Mouse (Mus musculus) MEL (cell line): ENCODE measurements around the gene Fam155a. TPM values are rescaled to one million over a fixed set of nuclear protein-coding genes. Genes with fewer than 3 reads are reported as not detected.

ENCODE experiments used
- DNase-seq: peaks from one replicate; pipeline ENCODE4 v3.0.0; 2011; ENCODE audit warnings: low read depth, low spot score
- H3K27ac ChIP-seq: 2 replicates; pipeline ENCODE4 v1.5.1; 2012; ENCODE audit warnings: low read depth, mild to moderate bottlenecking, control low read depth, low read length, moderate library complexity; ENCODE audit not compliant: control insufficient read depth
- H3K27me3 ChIP-seq, 2 experiments: fragments of 150-350 bp in 1 of 2; sonication (generic) in 1 of 2; 2 replicates each; pipeline ENCODE4 v1.6.1; 2012; ENCODE audit warnings: low read length in 2 of 2, mild to moderate bottlenecking in 2 of 2, improper control_type of control experiment in 1 of 2, moderate library complexity in 1 of 2; ENCODE audit not compliant: insufficient read depth in 2 of 2, control insufficient read depth in 1 of 2
- H3K36me3 ChIP-seq, 2 experiments: 2 replicates each; pipeline ENCODE4 v1.6.1; 2012 to 2014; ENCODE audit warnings: low read length in 2 of 2, improper control_type of control experiment in 1 of 2, inconsistent platforms in 1 of 2, mild to moderate bottlenecking in 1 of 2; ENCODE audit not compliant: insufficient read depth in 2 of 2, control insufficient read depth in 1 of 2
- H3K4me1 ChIP-seq, 2 experiments: fragments of 150-350 bp in 1 of 2; sonication (generic) in 1 of 2; 2 replicates each; pipeline ENCODE4 v1.6.1; 2012; ENCODE audit warnings: low read length in 2 of 2, improper control_type of control experiment in 1 of 2, mild to moderate bottlenecking in 1 of 2; ENCODE audit not compliant: insufficient read depth in 2 of 2, control insufficient read depth in 1 of 2
- H3K4me3 ChIP-seq, 2 experiments: fragments of 150-350 bp in 1 of 2; sonication (generic) in 1 of 2; 2 replicates each; pipeline ENCODE4 v1.5.1; 2012; ENCODE audit warnings: low read depth in 2 of 2, low read length in 2 of 2, mild to moderate bottlenecking in 2 of 2, moderate library complexity in 2 of 2, control low read depth in 1 of 2, improper control_type of control experiment in 1 of 2; ENCODE audit not compliant: control insufficient read depth in 1 of 2, insufficient read depth in 1 of 2
- H3K79me2 ChIP-seq: 2 replicates; pipeline ENCODE4 v1.6.1; 2012; ENCODE audit warnings: mild to moderate bottlenecking, low read length, moderate library complexity; ENCODE audit not compliant: control insufficient read depth, poor library complexity, insufficient read depth
- H3K9ac ChIP-seq: 2 replicates; pipeline ENCODE4 v1.6.1; 2012; ENCODE audit warnings: low read depth, mild to moderate bottlenecking, control low read depth, low read length, moderate library complexity; ENCODE audit not compliant: control insufficient read depth, poor library complexity, severe bottlenecking
- H3K9me3 ChIP-seq: fragments of 150-350 bp; sonication (generic); replicated peaks from 2 replicates; pipeline ENCODE4 v1.6.1; 2012; ENCODE audit warnings: mild to moderate bottlenecking, low read length, improper control_type of control experiment, moderate library complexity; ENCODE audit not compliant: insufficient read depth
- BHLHE40 ChIP-seq: IDR thresholded peaks from 2 replicates; pipeline ENCODE4 v1.6.1; 2012; ENCODE audit warnings: low read depth, mild to moderate bottlenecking, inconsistent platforms, low read length, improper control_type of control experiment, borderline replicate concordance
- CHD1 ChIP-seq: IDR thresholded peaks from 2 replicates; pipeline ENCODE4 v1.6.1; 2012; ENCODE audit warnings: low read depth, mild to moderate bottlenecking, inconsistent platforms, low read length, improper control_type of control experiment
- CHD2 ChIP-seq: IDR thresholded peaks from 2 replicates; pipeline ENCODE4 v1.6.1; 2011; ENCODE audit warnings: low read length, improper control_type of control experiment
- CTCF ChIP-seq, 3 experiments: IDR thresholded peaks in 2 of 3; conservative IDR thresholded peaks in 1 of 3; 2 replicates each; pipeline ENCODE4 v1.5.1; 2011 to 2012; ENCODE audit warnings: low read length in 3 of 3, low read depth in 2 of 3, mild to moderate bottlenecking in 2 of 3, improper control_type of control experiment in 1 of 3, inconsistent platforms in 1 of 3, mixed read lengths in 1 of 3, moderate library complexity in 1 of 3; ENCODE audit not compliant: control insufficient read depth in 1 of 3, insufficient read depth in 1 of 3, poor library complexity in 1 of 3, severe bottlenecking in 1 of 3
- GATA1 ChIP-seq: IDR thresholded peaks from 2 replicates; pipeline ENCODE4 v1.6.1; 2011; ENCODE audit warnings: low read depth, low read length, improper control_type of control experiment
- JUND ChIP-seq: IDR thresholded peaks from 2 replicates; pipeline ENCODE4 v1.6.1; 2011; ENCODE audit warnings: low read depth, mild to moderate bottlenecking, improper control_type of control experiment, low read length
- KAT2A ChIP-seq: conservative IDR thresholded peaks from 2 replicates; pipeline ENCODE4 v1.6.1; 2012; ENCODE audit warnings: low read depth, low read length, improper control_type of control experiment, inconsistent platforms
- MAFK ChIP-seq: IDR thresholded peaks from 2 replicates; pipeline ENCODE4 v1.6.1; 2011; ENCODE audit warnings: low read depth, mild to moderate bottlenecking, low read length, improper control_type of control experiment, borderline replicate concordance
- MAX ChIP-seq: IDR thresholded peaks from 2 replicates; pipeline ENCODE4 v1.6.1; 2011; ENCODE audit warnings: low read length, improper control_type of control experiment
- NRF1 ChIP-seq: IDR thresholded peaks from 2 replicates; pipeline ENCODE4 v1.6.1; 2014; ENCODE audit warnings: low read depth, mild to moderate bottlenecking, inconsistent platforms, low read length, improper control_type of control experiment, moderate library complexity; ENCODE audit not compliant: poor library complexity, insufficient read depth, severe bottlenecking
- POLR2AphosphoS2 ChIP-seq: IDR thresholded peaks from 2 replicates; pipeline ENCODE4 v1.6.1; 2011; ENCODE audit warnings: low read length, improper control_type of control experiment
- POLR2AphosphoS5 ChIP-seq: IDR thresholded peaks from 2 replicates; pipeline ENCODE4 v1.6.1; 2012; ENCODE audit warnings: low read depth, borderline replicate concordance, mild to moderate bottlenecking, inconsistent platforms, low read length, moderate library complexity, mixed read lengths
- RAD21 ChIP-seq: IDR thresholded peaks from 2 replicates; pipeline ENCODE4 v1.6.1; 2011; ENCODE audit warnings: mild to moderate bottlenecking, low read depth, low read length, improper control_type of control experiment
- RCOR1 ChIP-seq: IDR thresholded peaks from 2 replicates; pipeline ENCODE4 v1.6.1; 2012; ENCODE audit warnings: low read depth, mild to moderate bottlenecking, inconsistent platforms, low read length, improper control_type of control experiment
- TAL1 ChIP-seq: IDR thresholded peaks from 2 replicates; pipeline ENCODE4 v1.6.1; 2012; ENCODE audit warnings: mild to moderate bottlenecking, inconsistent platforms, low read length, moderate library complexity, mixed read lengths
- TBP ChIP-seq: IDR thresholded peaks from 2 replicates; pipeline ENCODE4 v1.8.0; 2011; ENCODE audit warnings: low read depth, low read length, improper control_type of control experiment
- TCF12 ChIP-seq: IDR thresholded peaks from 2 replicates; pipeline ENCODE4 v1.6.1; 2014; ENCODE audit warnings: low read depth, mild to moderate bottlenecking, inconsistent platforms, low read length, improper control_type of control experiment, moderate library complexity
- ZNF384 ChIP-seq: IDR thresholded peaks from 2 replicates; pipeline ENCODE4 v1.6.1; 2012; ENCODE audit warnings: low read depth, mild to moderate bottlenecking, inconsistent platforms, low read length, improper control_type of control experiment
- polyA plus RNA-seq, 2 experiments: library from polyadenylated mRNA; stranded (reverse) in 1 of 2; unstranded in 1 of 2; fragments of >175 nt in 1 of 2; fragments of >200 nt in 1 of 2; gene quantifications; 2 replicates each; pipeline versions ENCODE4 v1.2.1 to v1.2.4; 2012; ENCODE audit warnings: low replicate concordance in 2 of 2, low read depth in 1 of 2; ENCODE audit not compliant: insufficient read length in 2 of 2, insufficient read depth in 1 of 2, missing spikeins in 1 of 2
- total RNA-seq: library from RNA; depleted of rRNA; stranded (reverse); fragments of 300-350 nt; gene quantifications from 2 replicates; pipeline ENCODE4 v1.2.3, GENCODE M21; 2012

Fam155a gene
- total and polyA plus RNA-seq, 3 experiments, result not detected

GRCm38 (mm10) chr8:9211751-9212150, 559.2 kb downstream of the Fam155a start:
- no peaks in the 10 kb centered on the region for H3K79me2 ChIP-seq
- no peak overlapping the region for H3K27ac ChIP-seq
- no peaks in the 10 kb centered on the region for H3K4me1 ChIP-seq
- no peaks in the 10 kb centered on the region for H3K36me3 ChIP-seq
- no peak overlapping the region for H3K4me3 ChIP-seq
- no peaks in the 10 kb centered on the region for H3K9me3 ChIP-seq
- no peak for DNase-seq
- no peak for TF ChIP-seq KAT2A
- TF ChIP-seq POLR2AphosphoS2, result no peak
- TF ChIP-seq MAFK, result no peak
- no peak for TF ChIP-seq CHD2
- TF ChIP-seq TAL1, result no peak
- no peak for TF ChIP-seq JUND
- H3K27me3 ChIP-seq, result no peaks in the 10 kb centered on the region
- H3K9ac ChIP-seq, result no peak overlapping the region

- Histone ChIP-seq H3K27me3 (no peaks in the 10 kb centered on the region), H3K79me2 (no peaks in the 10 kb centered on the region), H3K4me1 (no peaks in the 10 kb centered on the region), H3K9ac (no peak overlapping the region), H3K4me3 (no peak overlapping the region), H3K27ac (no peak overlapping the region), H3K9me3 (no peaks in the 10 kb centered on the region), H3K36me3 (no peaks in the 10 kb centered on the region)
- no peak for DNase-seq
- TF ChIP-seq POLR2AphosphoS2 (no peak), CTCF (IDR thresholded peaks at IDR 0.05 in 2 of 3, conservative IDR thresholded peaks at IDR 0.05 in 1 of 3; ENCODE audit: control insufficient read depth in 1 of 3, insufficient read depth in 1 of 3, low read depth in 2 of 3, low read length in 3 of 3, poor library complexity in 1 of 3, severe bottlenecking in 1 of 3) (no peak), NRF1 (no peak), POLR2AphosphoS5 (no peak), CHD1 (no peak), RCOR1 (no peak), MAX (no peak), BHLHE40 (no peak), GATA1 (no peak), TBP (no peak), JUND (no peak), TCF12 (no peak), RAD21 (no peak), ZNF384 (no peak), KAT2A (no peak)
Observed at GRCm38 (mm10) chr8:9207505-9208051, 563.4 kb downstream of the Fam155a start.
